Mouse (Mus musculus): Measurements from ENCODE around the gene Kcnk6.
"Not testable (repeated sequence)": the region's sequence is repeated elsewhere in the genome, so short reads cannot be mapped to it uniquely, and the experiment has no call there.

Kcnk6 gene

GRCm38 (mm10) chr7:29247314-29247700, 15.0 kb upstream of the Kcnk6 start:
- DNase-seq (ENCODE audit: low read depth, low spot score), result peak; percentile 86

GRCm38 (mm10) chr7:29246619-29247313, 14.5 kb upstream of the Kcnk6 start:
- no peak for DNase-seq (ENCODE audit: low read depth, low spot score)

GRCm38 (mm10) chr7:29246015-29246414, 13.7 kb upstream of the Kcnk6 start:
- DNase-seq (ENCODE audit: low read depth, low spot score), result no peak

- DNase-seq (ENCODE audit: low read depth, low spot score), result peak; percentile 75
Observed at GRCm38 (mm10) chr7:29244732-29245416, 12.6 kb upstream of the Kcnk6 start.

GRCm38 (mm10) chr7:29238019-29238967, 6.0 kb upstream of the Kcnk6 start, which contains the start of gene Yif1b:
Gene Yif1b, plus strand, starts transcription at chr7:29238329.
- peak; percentile 100 for DNase-seq (ENCODE audit: low read depth, low spot score)

- DNase-seq (ENCODE audit: low read depth, low spot score), result not testable (repeated sequence)
Observed at GRCm38 (mm10) chr7:29237596-29237995, 5.3 kb upstream of the Kcnk6 start.

- DNase-seq (ENCODE audit: low read depth, low spot score), result no peak
Observed at GRCm38 (mm10) chr7:29236593-29236992, 4.3 kb upstream of the Kcnk6 start.

GRCm38 (mm10) chr7:29234661-29235060, 2.3 kb upstream of the Kcnk6 start:
- peak; percentile 45 for DNase-seq (ENCODE audit: low read depth, low spot score)

- no peak for DNase-seq (ENCODE audit: low read depth, low spot score)
Observed at GRCm38 (mm10) chr7:29233745-29234144, 1.4 kb upstream of the Kcnk6 start.

- DNase-seq (ENCODE audit: low read depth, low spot score), result no peak
Observed at GRCm38 (mm10) chr7:29231517-29231916, 798 bp downstream of the Kcnk6 start.

- no peak for DNase-seq (ENCODE audit: low read depth, low spot score)
Observed at GRCm38 (mm10) chr7:29230560-29230959, 1.8 kb downstream of the Kcnk6 start.

GRCm38 (mm10) chr7:29228202-29228601, 4.1 kb downstream of the Kcnk6 start:
- DNase-seq (ENCODE audit: low read depth, low spot score), result no peak

- no peak for DNase-seq (ENCODE audit: low read depth, low spot score)
Observed at GRCm38 (mm10) chr7:29225520-29225919, 6.8 kb downstream of the Kcnk6 start.

GRCm38 (mm10) chr7:29224756-29225394, 7.4 kb downstream of the Kcnk6 start:
- peak; percentile 58 for DNase-seq (ENCODE audit: low read depth, low spot score)

GRCm38 (mm10) chr7:29214846-29215245, 17.5 kb downstream of the Kcnk6 start:
- no peak for DNase-seq (ENCODE audit: low read depth, low spot score)

GRCm38 (mm10) chr7:29214236-29214635, 18.1 kb downstream of the Kcnk6 start:
- no peak for DNase-seq (ENCODE audit: low read depth, low spot score)

- DNase-seq (ENCODE audit: low read depth, low spot score), result no peak
Observed at GRCm38 (mm10) chr7:29213675-29214082, 18.6 kb downstream of the Kcnk6 start, which contains the start of gene Catsperg1. Gene Catsperg1, minus strand, starts transcription at chr7:29214035.

- not testable (repeated sequence) for DNase-seq (ENCODE audit: low read depth, low spot score)
Observed at GRCm38 (mm10) chr7:29212775-29213560, 19.3 kb downstream of the Kcnk6 start.

GRCm38 (mm10) chr7:29212199-29212765, 20.0 kb downstream of the Kcnk6 start:
- DNase-seq (ENCODE audit: low read depth, low spot score), result no peak
